Mouse (Mus musculus) adrenal gland (tissue): ENCODE measurements at regions not wholly inside any gene's neighbourhood (a gene's known extent, or its start where the extent isn't known, plus 50 kb on each side); places are given as distances from the start of the nearest gene placed in this dataset.
"Not testable (repeated sequence)": the region's sequence is repeated elsewhere in the genome, so short reads cannot be mapped to it uniquely, and the experiment has no call there.

ENCODE experiments used
- intact Hi-C: fragments of 180-260 bp; cut with DNase I; formaldehyde crosslinking; loops from one replicate; pipeline ENCODE4 v1.15.1; 2025

GRCm38 (mm10) chr11:91196351-91196750 lies 381.0 kb downstream of the Kif2b start:
- intact Hi-C loops, result no loop called here

- intact Hi-C loops, result not testable (repeated sequence)
Observed at GRCm38 (mm10) chr11:91167336-91167735, 410.0 kb downstream of the Kif2b start.

GRCm38 (mm10) chr11:91133753-91134270 lies 443.5 kb downstream of the Kif2b start:
- intact Hi-C loops, result no loop called here

- intact Hi-C loops, result no loop called here
Observed at GRCm38 (mm10) chr11:91132771-91133380, 444.5 kb downstream of the Kif2b start.

GRCm38 (mm10) chr11:91131960-91132359 lies 443.8 kb upstream of the Tom1l1 start:
- intact Hi-C loops, result no loop called here

GRCm38 (mm10) chr11:91098186-91098585 lies 410.0 kb upstream of the Tom1l1 start:
- intact Hi-C loops, result loop anchor here (5.0 kb wide), 1 partner anchor 944 kb away; no protein-coding TSS in a partner anchor

- intact Hi-C loops, result loop anchor here (5.0 kb wide), 1 partner anchor 945 kb away; no protein-coding TSS in a partner anchor
Observed at GRCm38 (mm10) chr11:91097552-91097951, 409.4 kb upstream of the Tom1l1 start.

- intact Hi-C loops, result loop anchor here (5.0 kb wide), 1 partner anchor 946 kb away; no protein-coding TSS in a partner anchor
Observed at GRCm38 (mm10) chr11:91096000-91096652, 408.0 kb upstream of the Tom1l1 start.

GRCm38 (mm10) chr11:91065365-91065764 lies 377.2 kb upstream of the Tom1l1 start:
- intact Hi-C loops, result no loop called here

- intact Hi-C loops, result no loop called here
Observed at GRCm38 (mm10) chr11:91056966-91057597, 368.9 kb upstream of the Tom1l1 start.

- intact Hi-C loops, result no loop called here
Observed at GRCm38 (mm10) chr11:91053321-91053720, 365.2 kb upstream of the Tom1l1 start.

GRCm38 (mm10) chr11:91051646-91052045 lies 363.5 kb upstream of the Tom1l1 start:
- intact Hi-C loops, result no loop called here

- intact Hi-C loops, result no loop called here
Observed at GRCm38 (mm10) chr11:91041486-91041885, 353.3 kb upstream of the Tom1l1 start.
